Mouse (Mus musculus) adrenal gland (tissue): ENCODE measurements around the gene Pum2.

Experiments
- intact Hi-C: fragments of 180-260 bp; cut with DNase I; formaldehyde crosslinking; loops from one replicate; pipeline ENCODE4 v1.15.1; 2025

Gene Pum2

GRCm38 (mm10) chr12:8786984-8787730 is 113.2 kb downstream of the Pum2 start:
- intact Hi-C loops: no loop called here

GRCm38 (mm10) chr12:8788469-8788868 is 114.5 kb downstream of the Pum2 start:
- intact Hi-C loops: no loop called here

GRCm38 (mm10) chr12:8790615-8791014 is 116.7 kb downstream of the Pum2 start:
- intact Hi-C loops: no loop called here

GRCm38 (mm10) chr12:8793410-8794051 is 119.6 kb downstream of the Pum2 start:
- intact Hi-C loops: no loop called here

- intact Hi-C loops: no loop called here
Measured at GRCm38 (mm10) chr12:8797936-8798335, 124.0 kb downstream of the Pum2 start.

GRCm38 (mm10) chr12:8798486-8799020 is 124.6 kb downstream of the Pum2 start:
- intact Hi-C loops: no loop called here
